Mouse (Mus musculus) E14TG2a.4 (cell line): ENCODE measurements around the gene Erfe.

ENCODE experiments used
- CTCF ChIP-seq: conservative IDR thresholded peaks from 2 replicates; pipeline ENCODE4 v1.5.1; 2014; ENCODE audit warnings: low read length
- NANOG ChIP-seq: IDR thresholded peaks from 2 replicates; pipeline ENCODE4 v1.6.1; 2014; ENCODE audit warnings: borderline replicate concordance, low read length, mixed read lengths
- POU5F1 ChIP-seq: IDR thresholded peaks from 2 replicates; pipeline ENCODE4 v1.6.1; 2014; ENCODE audit warnings: low read length, borderline replicate concordance

DNA sequence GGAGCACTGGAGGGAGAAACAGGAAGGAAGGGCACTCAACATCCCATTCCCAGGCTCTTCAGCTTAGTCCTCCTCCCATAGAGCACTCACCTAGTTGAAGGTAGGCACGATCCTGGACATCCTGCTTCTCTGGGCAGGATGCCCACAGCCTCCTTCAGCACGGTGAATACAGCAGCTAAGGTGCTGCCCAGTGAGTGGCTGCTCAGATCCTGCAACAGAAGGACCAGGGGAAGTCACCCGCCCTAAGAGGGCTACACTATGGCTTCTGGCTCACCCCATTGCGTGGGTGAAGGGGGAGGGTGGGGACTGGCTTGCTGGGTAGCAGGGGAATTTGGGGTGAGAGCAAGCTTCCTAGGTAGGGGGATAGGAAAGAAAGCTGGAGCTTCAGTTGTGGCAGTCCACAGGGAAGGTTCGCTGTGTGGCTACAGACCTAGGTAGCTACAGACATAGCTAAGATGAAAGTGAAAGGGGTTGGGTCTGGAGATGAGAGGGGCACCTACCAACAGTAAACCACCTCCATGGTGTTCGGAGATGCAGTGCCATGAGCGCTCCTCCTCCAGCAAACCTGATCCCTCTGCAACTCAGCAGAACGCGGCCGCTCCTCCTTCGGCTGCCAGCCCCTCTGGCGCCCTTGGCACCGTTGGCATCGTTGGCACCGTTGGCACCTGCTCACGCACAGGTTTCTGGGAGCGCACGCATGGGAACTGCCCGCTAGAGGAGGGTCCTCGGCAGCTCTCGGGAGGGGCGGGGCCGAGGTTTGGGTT lies 39.4 kb downstream of the Erfe start:
- TF ChIP-seq POU5F1 (no peak), CTCF (no peak), NANOG (no peak)
